Mouse (Mus musculus): ENCODE results near the gene Ccdc39. TPM values are rescaled to one million over a fixed set of nuclear protein-coding genes. Genes with fewer than 3 reads are reported as not detected.

Gene Ccdc39
- 4.1 and 5.5 TPM in 2 replicates for polyA plus RNA-seq (2021; fragmentation: Nextera tagmentation)
- long read RNA-seq, experiment 1, partial matches to known transcripts: 14 of 23 reads
- long read RNA-seq, experiment 1, other reads (novel, unspliced or antisense): 6 of 23 reads
- long read RNA-seq, experiment 2, transcript Ccdc39-201 (20 exons, 3,606 nt): major isoform, 13 of 46 reads
- long read RNA-seq, experiment 2, partial matches to known transcripts: 19 of 46 reads
- long read RNA-seq, experiment 2, other reads (novel, unspliced or antisense): 11 of 46 reads

GRCm38 (mm10) chr3:33843801-33844632 is at the start of gene Ccdc39:
Gene Ccdc39, minus strand, starts transcription at chr3:33844310.

GRCm38 (mm10) chr3:33799617-33800512 is 44.2 kb downstream of the Ccdc39 start, which contains the start of gene Ttc14:
Gene Ttc14, plus strand, starts transcription at chr3:33799832.

Other genes with a start within 250 kb of the Ccdc39 start
- gene Ttc14, start 44.5 kb downstream of the Ccdc39 start, polyA plus RNA-seq (2021; fragmentation: Nextera tagmentation): 18.3 and 19.0 TPM in 2 replicates
- gene Fxr1, start 175.6 kb upstream of the Ccdc39 start, polyA plus RNA-seq (2021; fragmentation: Nextera tagmentation): 16.9 and 22.4 TPM in 2 replicates
- 218 and 233 TPM in 2 replicates for gene Dnajc19, start 237.0 kb upstream of the Ccdc39 start, polyA plus RNA-seq (2021; fragmentation: Nextera tagmentation)